Mouse (Mus musculus): ENCODE data around the gene Zbtb38.

DNA sequence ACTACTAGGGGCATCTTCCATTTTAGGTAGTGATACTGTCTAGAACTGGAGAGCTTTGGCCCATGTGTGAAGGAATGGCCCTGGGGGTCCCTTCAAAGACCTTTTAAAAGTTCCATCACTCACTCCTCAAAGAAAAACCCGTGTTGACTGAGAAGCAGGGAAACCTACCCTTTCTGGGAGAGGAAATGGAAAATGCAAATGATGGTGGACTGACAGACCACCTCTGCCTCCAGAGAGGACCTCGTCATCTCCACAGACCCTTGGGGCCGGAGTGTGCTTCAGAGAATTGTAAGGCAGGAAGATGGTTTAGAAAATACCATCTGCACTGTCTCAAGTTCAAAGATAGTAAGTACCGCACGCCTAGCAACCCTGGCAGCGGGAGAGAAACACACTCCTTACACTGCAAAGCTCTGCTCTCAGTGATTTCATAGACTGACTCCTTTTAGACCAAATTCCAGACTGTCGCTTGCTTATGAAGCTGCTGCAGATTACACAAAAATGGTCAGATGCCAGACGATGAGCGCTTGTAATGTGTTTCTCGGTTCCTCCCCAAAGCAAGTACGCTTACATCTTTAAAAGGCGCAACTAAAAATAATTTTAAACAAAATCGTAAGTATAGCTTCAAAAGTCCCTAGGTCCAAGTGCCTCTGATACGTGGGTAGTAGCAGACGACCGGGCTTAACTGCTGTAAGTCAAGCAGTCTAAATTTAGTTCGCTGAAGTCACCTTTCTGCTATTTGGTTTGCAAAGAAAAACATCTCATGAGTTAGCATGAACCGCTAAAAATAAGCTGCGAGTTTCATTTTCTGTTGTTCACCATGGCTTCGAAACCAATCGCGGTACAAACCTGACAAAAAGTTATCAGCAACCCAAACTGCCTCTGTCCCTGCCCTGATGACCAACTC, 12.6 kb downstream of the Zbtb38 start:
- TF ChIP-seq CTCF (IDR thresholded peaks at IDR 0.05; ENCODE audit: control insufficient read depth, insufficient read depth, low read length) (no peak), POLR2A (IDR thresholded peaks at IDR 0.05; ENCODE audit: borderline replicate concordance, control insufficient read depth, low read depth, low read length) (no peak)
